Mouse (Mus musculus) forebrain, embryonic 14.5 days (tissue): ENCODE data around the gene Arrdc2. TPM values are rescaled to one million over a fixed set of nuclear protein-coding genes. Genes with fewer than 3 reads are reported as not detected.

Experiments
- ATAC-seq: fragments of 200-750 bp; cut with Nextera tagmentation; 2 replicates; pipeline ENCODE4 v1.8.0; 2017; ENCODE audit warnings: mild to moderate bottlenecking, moderate library complexity
- DNase-seq: peaks from one replicate; pipeline ENCODE4 v3.0.0-alpha.2; 2015; ENCODE audit warnings: low spot score
- H3K27ac ChIP-seq: fragments of 300-500 bp; sonication (generic); 2 replicates; pipeline ENCODE4 v1.5.1; 2014; ENCODE audit warnings: low read depth, mild to moderate bottlenecking, control low read depth, low read length, moderate library complexity
- H3K27me3 ChIP-seq: fragments of 300-500 bp; sonication (generic); replicated peaks from 2 replicates; pipeline ENCODE4 v1.6.1; 2014; ENCODE audit warnings: low read length, control low read depth, mixed read lengths; ENCODE audit not compliant: control insufficient read depth, insufficient read depth
- H3K36me3 ChIP-seq: fragments of 300-500 bp; sonication (generic); 2 replicates; pipeline ENCODE4 v1.6.1; 2014; ENCODE audit warnings: low read length, control low read depth; ENCODE audit not compliant: control insufficient read depth, insufficient read depth
- H3K4me1 ChIP-seq: fragments of 300-500 bp; sonication (generic); 2 replicates; pipeline ENCODE4 v1.6.1; 2014; ENCODE audit warnings: antibody characterized with exemption, low read length, control low read depth; ENCODE audit not compliant: control insufficient read depth, insufficient read depth
- H3K4me2 ChIP-seq: fragments of 300-500 bp; sonication (generic); 2 replicates; pipeline ENCODE4 v1.6.1; 2014; ENCODE audit warnings: mild to moderate bottlenecking, control low read depth, low read length
- H3K4me3 ChIP-seq: fragments of 300-500 bp; sonication (generic); 2 replicates; pipeline ENCODE4 v1.5.1; 2014; ENCODE audit warnings: low read depth, low read length, control low read depth
- H3K9ac ChIP-seq: fragments of 300-500 bp; sonication (generic); 2 replicates; pipeline ENCODE4 v1.6.1; 2014; ENCODE audit warnings: mild to moderate bottlenecking, low read length, control low read depth, moderate library complexity
- H3K9me3 ChIP-seq: fragments of 300-500 bp; sonication (generic); replicated peaks from 2 replicates; pipeline ENCODE4 v1.6.1; 2016; ENCODE audit warnings: low read length, control low read depth, mixed read lengths; ENCODE audit not compliant: control insufficient read depth
- whole genome bisulfite sequencing: fragments of 180-500 bp; shearing (Covaris S2); extraction: QIAGEN DNeasy Blood & Tissue Kit; methylation state at CpG from one replicate; pipeline ENCODE4 v1.1.7; 2014; 5-methylcytosine and 5-hydroxymethylcytosine counted together
- polyA plus RNA-seq: library from polyadenylated mRNA; unstranded; fragments of >200 nt; fragmentation: Nextera tagmentation; extraction: Ambion mirVana; gene quantifications from 2 replicates; pipeline ENCODE4 v1.2.1, GENCODE M21; 2014

Arrdc2 gene
- polyA plus RNA-seq, 1 experiment from 2014 or later: 7.4 TPM

DNA sequence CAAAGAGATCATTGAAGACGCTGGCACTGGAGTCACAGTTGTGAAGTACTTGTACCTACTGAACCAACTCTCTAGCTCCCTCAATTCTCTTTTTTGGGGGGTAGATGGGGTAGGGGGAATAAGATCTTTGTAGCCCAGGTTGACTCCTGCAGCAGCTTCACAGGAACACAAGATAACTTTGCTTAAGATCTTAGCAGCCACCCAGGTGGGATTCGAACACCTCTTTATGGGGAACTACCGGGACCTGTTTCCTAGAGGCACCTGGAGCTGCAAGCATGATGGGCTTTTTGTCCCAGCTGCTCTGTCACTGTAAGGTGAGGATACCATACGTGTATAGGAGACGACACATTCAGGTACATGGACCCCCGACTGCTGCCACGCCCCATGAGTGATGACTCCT is 27.0 kb upstream of the Arrdc2 start:
- WGBS: 84% methylated on average over 7 of the region's 7 CpGs
- Histone ChIP-seq H3K4me1 (peaks cover 32% of the 10 kb centered on the region), H3K4me3 (no peak overlapping the region; the same call in 1 of the 2 replicates), H3K9ac (no peak overlapping the region; the same call in 1 of the 2 replicates), H3K27ac (peak overlapping the region; percentile 93; the same call in 1 of the 2 replicates), H3K36me3 (peaks cover 9% of the 10 kb centered on the region), H3K4me2 (no peak overlapping the region), H3K27me3 (no peaks in the 10 kb centered on the region), H3K9me3 (no peaks in the 10 kb centered on the region)
- DNase-seq (no peak), ATAC-seq (no peak)

- Histone ChIP-seq H3K27ac (peak overlapping the region; percentile 93), H3K9ac (peak overlapping the region; percentile 66), H3K9me3 (no peaks in the 10 kb centered on the region), H3K4me1 (peaks cover 33% of the 10 kb centered on the region), H3K36me3 (peaks cover 9% of the 10 kb centered on the region), H3K4me3 (peak overlapping the region; percentile 43), H3K27me3 (no peaks in the 10 kb centered on the region), H3K4me2 (peak overlapping the region; percentile 76)
- DNase-seq (no peak), ATAC-seq (peak; percentile 16)
- WGBS: 7% methylated on average over 12 of the region's 12 CpGs
Measured at GRCm38 (mm10) chr8:70866001-70866520, 26.5 kb upstream of the Arrdc2 start.

GRCm38 (mm10) chr8:70865350-70866000 is 26.0 kb upstream of the Arrdc2 start:
- H3K36me3 ChIP-seq: peaks cover 9% of the 10 kb centered on the region
- H3K4me2 ChIP-seq: peak overlapping the region; percentile 76
- WGBS: under 1% methylated on average over 46 of the region's 46 CpGs
- peak; percentile 100 for DNase-seq
- ATAC-seq: peak; percentile 87
- no peaks in the 10 kb centered on the region for H3K27me3 ChIP-seq
- H3K9me3 ChIP-seq: no peaks in the 10 kb centered on the region
- peak overlapping the region; percentile 66 for H3K9ac ChIP-seq
- peaks cover 33% of the 10 kb centered on the region for H3K4me1 ChIP-seq
- peak overlapping the region; percentile 98 for H3K27ac ChIP-seq
- H3K4me3 ChIP-seq: peak overlapping the region; percentile 43

DNA sequence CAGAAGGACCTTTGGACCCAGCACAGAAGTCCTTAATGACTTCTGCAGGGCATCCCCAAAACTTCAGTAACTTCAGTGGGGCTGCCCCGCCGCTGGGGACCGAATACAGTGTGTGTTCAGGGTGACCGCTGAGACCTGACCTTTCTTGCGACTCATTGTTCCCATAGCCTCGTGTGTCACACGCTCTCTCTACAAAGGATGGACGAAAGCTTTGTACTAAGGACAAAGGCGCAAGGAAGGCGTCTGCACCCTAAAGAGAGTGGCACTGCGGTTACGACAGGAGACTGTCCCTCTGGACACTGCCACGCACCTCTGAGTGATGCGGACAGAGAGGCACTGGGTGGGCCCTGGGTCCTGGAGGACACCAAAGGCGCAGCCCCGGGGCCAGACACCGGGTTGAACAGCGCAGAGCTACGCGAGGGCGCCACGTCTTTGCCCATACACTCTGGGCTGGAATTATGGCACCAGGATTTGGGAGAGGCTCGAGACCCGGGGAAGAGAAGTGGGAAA is 25.2 kb upstream of the Arrdc2 start:
- Histone ChIP-seq H3K4me2 (peak overlapping the region; percentile 76), H3K36me3 (peaks cover 9% of the 10 kb centered on the region), H3K9ac (peak overlapping the region; percentile 65), H3K27ac (peak overlapping the region; percentile 98), H3K27me3 (no peaks in the 10 kb centered on the region), H3K4me1 (peaks cover 33% of the 10 kb centered on the region), H3K9me3 (no peaks in the 10 kb centered on the region), H3K4me3 (peak overlapping the region; percentile 43)
- ATAC-seq (peak; percentile 18), DNase-seq (peak; percentile 47)
- WGBS: under 1% methylated on average over 24 of the region's 24 CpGs

DNA sequence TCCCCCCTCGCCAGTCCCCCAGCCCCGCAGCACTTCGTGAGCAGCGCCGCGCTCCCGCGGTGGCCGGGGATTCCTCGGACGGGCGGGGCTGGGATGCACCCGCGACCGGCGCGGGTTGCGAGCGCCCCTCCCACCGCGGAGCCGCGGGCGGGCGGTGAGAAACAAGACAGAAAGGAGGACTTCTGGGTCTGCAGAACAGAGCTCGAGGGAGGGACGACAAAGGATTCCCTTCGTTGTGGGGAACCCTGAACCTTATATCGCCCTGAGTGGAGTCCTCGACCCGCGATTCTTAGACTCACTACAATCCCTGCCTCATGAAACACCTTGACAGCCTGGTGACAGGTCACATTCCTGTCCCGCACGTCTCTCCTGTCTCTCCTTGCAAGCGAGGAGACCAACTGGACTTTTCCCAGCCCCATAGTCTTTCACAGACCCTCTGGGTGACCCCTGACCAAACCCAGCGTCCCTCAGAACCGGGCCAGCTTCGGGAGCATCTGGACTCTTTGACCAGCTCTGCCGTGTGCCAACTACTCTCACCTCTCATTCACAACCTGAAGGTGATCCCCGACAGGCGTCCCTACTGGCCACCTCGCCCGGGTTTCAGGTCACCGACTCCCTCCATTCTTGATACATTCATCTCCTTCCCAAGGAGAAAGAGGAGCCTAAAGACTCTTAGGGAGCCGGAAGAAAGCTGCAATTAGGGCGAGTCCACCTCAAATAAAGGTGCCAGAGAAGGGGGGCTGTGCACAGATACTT is 24.6 kb upstream of the Arrdc2 start:
- Histone ChIP-seq H3K27me3 (no peaks in the 10 kb centered on the region), H3K4me1 (peaks cover 30% of the 10 kb centered on the region), H3K4me3 (peak overlapping the region; percentile 43), H3K4me2 (peak overlapping the region; percentile 76), H3K9me3 (no peaks in the 10 kb centered on the region), H3K27ac (peak overlapping the region; percentile 98), H3K36me3 (peaks cover 9% of the 10 kb centered on the region), H3K9ac (peak overlapping the region; percentile 65)
- no peak for ATAC-seq
- peak; percentile 64 for DNase-seq
- 1% methylated on average over 46 of the region's 46 CpGs for WGBS

- Histone ChIP-seq H3K27ac (peak within 1 kb of the TSS; percentile 98), H3K27me3 (no peaks in the 10 kb centered on the region), H3K9me3 (no peaks in the 10 kb centered on the region), H3K4me2 (peak within 1 kb of the TSS; percentile 76), H3K4me3 (peak within 1 kb of the TSS; percentile 43), H3K36me3 (peaks cover 1% of the 10 kb centered on the region), H3K4me1 (peaks cover 25% of the 10 kb centered on the region), H3K9ac (peak within 1 kb of the TSS; percentile 65)
- ATAC-seq (no peak), DNase-seq (peak; percentile 46)
- 0% methylated on average over 54 of the region's 55 CpGs for whole genome bisulfite sequencing
Measured at GRCm38 (mm10) chr8:70862824-70863641, 23.5 kb upstream of the Arrdc2 start, which contains the start of gene Kcnn1. Gene Kcnn1 (minus strand): TSS chr8:70863258.

DNA sequence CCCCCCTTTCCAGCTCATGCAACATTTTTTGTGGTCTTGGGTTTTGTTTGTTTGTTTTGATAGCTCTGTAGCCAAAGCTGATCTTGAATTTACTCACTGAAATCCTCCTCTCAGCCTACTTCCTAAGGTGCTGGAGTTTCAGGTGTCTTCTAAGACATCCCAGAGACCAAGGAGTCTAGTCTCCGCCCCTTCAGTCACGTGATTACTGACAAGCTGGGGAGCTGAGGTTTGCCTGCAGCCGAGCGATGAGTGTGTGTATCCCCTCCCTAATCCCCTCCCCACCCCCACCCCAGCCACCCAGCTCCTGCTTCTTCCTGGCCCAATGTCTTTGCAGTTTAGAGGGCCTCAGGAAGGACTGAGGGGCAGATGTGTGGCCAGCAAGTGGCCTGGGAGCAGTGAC is 18.0 kb upstream of the Arrdc2 start:
- Histone ChIP-seq H3K4me2 (peak overlapping the region; percentile 83), H3K9ac (peak overlapping the region; percentile 13; the same call in 1 of the 2 replicates), H3K36me3 (peaks cover 11% of the 10 kb centered on the region; the same call in 1 of the 2 replicates), H3K27ac (no peak overlapping the region; the same call in 1 of the 2 replicates), H3K27me3 (no peaks in the 10 kb centered on the region), H3K4me1 (peaks cover 13% of the 10 kb centered on the region; the same call in 1 of the 2 replicates), H3K9me3 (no peaks in the 10 kb centered on the region), H3K4me3 (no peak overlapping the region)
- ATAC-seq: no peak
- WGBS: 6% methylated on average over 4 of the region's 4 CpGs
- peak; percentile 42 for DNase-seq

DNA sequence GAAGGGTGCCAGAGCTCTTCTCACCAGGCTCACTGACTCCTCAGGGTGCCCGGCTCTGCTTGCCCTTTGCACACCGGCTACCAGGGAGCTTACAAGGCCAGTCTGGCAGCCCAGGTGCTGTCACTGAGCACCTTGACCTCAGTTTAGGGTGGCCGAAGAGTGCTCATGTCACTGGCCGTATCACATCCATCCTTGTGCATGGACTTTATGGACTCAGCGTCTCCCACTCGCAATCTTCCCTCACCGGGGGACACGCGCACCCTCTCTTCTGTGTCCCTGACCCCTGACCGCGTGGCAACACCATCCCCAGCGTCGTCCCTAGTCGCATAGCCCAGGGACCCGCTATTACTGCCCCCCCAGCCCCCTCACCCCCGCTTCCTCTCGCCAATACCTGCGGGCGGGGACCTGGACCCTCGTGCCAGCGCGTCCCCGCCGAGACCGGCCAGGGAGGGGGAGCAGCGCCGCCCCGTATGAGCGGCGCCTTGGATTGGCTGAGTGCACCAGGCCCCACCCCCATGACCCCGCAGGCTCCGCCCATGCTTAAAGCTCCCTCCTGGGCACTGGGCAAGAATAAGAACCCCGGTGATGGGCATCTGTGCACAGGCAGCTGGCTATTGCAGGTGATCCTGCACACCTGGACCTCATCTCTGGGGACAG is 17.1 kb upstream of the Arrdc2 start:
- H3K4me3 ChIP-seq: peak overlapping the region; percentile 44
- H3K27ac ChIP-seq: no peak overlapping the region
- peaks cover 9% of the 10 kb centered on the region; the same call in 1 of the 2 replicates for H3K4me1 ChIP-seq
- peaks cover 12% of the 10 kb centered on the region; the same call in 1 of the 2 replicates for H3K36me3 ChIP-seq
- 10% methylated on average over 25 of the region's 33 CpGs for WGBS
- H3K9me3 ChIP-seq: no peaks in the 10 kb centered on the region
- peak; percentile 85 for ATAC-seq
- no peaks in the 10 kb centered on the region for H3K27me3 ChIP-seq
- DNase-seq: peak; percentile 72
- peak overlapping the region; percentile 71 for H3K9ac ChIP-seq
- H3K4me2 ChIP-seq: peak overlapping the region; percentile 83
